Mouse (Mus musculus): ENCODE results near the gene Slc13a3. TPM values are rescaled to one million over a fixed set of nuclear protein-coding genes. Genes with fewer than 3 reads are reported as not detected.
A peak's percentile ranks its signal among the peaks of the same experiment; 100 is the strongest.

The Slc13a3 gene
- total and polyA plus RNA-seq, 2 experiments from 2014 or later: 17.8 to 29.3 TPM

- ATAC-seq (no peak), DNase-seq (ENCODE audit: low spot score) (no peak)
- H3K36me3 ChIP-seq (ENCODE audit: insufficient read depth, low read length): peaks cover 6% of the 10 kb centered on the region
- H3K27ac ChIP-seq: no peak overlapping the region
- no peak overlapping the region for H3K4me2 ChIP-seq (ENCODE audit: low read depth, low read length)
- H3K4me3 ChIP-seq (ENCODE audit: low read length): no peak overlapping the region
- H3K4me1 ChIP-seq (ENCODE audit: insufficient read depth, low read length): peaks cover 8% of the 10 kb centered on the region; the same call in 1 of the 2 replicates
- TF ChIP-seq CTCF (IDR thresholded peaks at IDR 0.05; ENCODE audit: low read depth): no peak
- no peaks in the 10 kb centered on the region for H3K27me3 ChIP-seq (ENCODE audit: insufficient read depth, low read length)
- 86% methylated on average over 6 of the region's 6 CpGs for WGBS
- no peak overlapping the region for H3K9ac ChIP-seq (replicated peaks; ENCODE audit: low read length)
- no peaks in the 10 kb centered on the region for H3K9me3 ChIP-seq (ENCODE audit: low read length)
Measured at GRCm38 (mm10) chr2:165389299-165389952, 83.6 kb downstream of the Slc13a3 start.

DNA sequence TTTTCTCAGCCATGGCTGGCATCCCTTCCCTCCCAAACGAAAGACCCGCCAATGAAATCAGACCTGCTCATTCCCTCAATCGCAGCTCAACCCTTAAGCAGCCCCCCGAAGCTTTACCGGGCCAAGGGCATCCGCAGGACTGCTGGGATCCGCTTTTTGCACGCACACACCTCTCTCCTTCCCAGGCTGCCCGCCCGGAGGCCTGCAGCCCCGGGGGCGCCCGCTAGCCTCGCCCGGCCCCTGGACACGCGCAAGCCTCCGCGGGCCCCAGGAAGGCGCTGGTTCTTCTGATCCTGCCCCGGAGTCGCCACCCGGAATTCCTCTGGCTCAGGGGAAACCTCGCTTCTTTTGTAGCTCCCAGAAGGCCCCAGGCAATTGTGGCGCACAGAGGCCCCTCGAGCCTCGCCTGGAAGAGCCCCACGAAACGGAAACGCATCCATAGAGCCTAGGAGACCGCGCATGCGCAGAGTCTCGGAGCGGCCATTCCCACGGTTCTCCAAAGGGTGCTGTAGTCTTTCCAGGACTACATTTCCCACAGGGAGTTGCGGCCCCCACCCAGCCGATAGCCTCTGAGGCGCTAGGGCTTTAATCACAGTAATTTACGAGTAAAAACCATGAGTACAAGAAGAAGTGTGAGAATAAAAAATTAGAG lies 85.1 kb downstream of the Slc13a3 start, which contains the start of gene Zfp334:
Gene Zfp334 (minus strand): TSS at position 416 of the 652 bp plus-strand sequence.
- peak within 1 kb of the TSS; percentile 95 for H3K27ac ChIP-seq
- ATAC-seq: peak; percentile 91
- DNase-seq (ENCODE audit: low spot score): peak; percentile 99
- no peaks in the 10 kb centered on the region for H3K9me3 ChIP-seq (ENCODE audit: low read length)
- H3K9ac ChIP-seq (replicated peaks; ENCODE audit: low read length): peak within 1 kb of the TSS; percentile 91
- H3K4me3 ChIP-seq (ENCODE audit: low read length): peak within 1 kb of the TSS; percentile 75
- WGBS: under 1% methylated on average over 40 of the region's 40 CpGs
- H3K4me1 ChIP-seq (ENCODE audit: insufficient read depth, low read length): peaks cover 8% of the 10 kb centered on the region; the same call in 1 of the 2 replicates
- peak within 1 kb of the TSS; percentile 74 for H3K4me2 ChIP-seq (ENCODE audit: low read depth, low read length)
- peaks cover 19% of the 10 kb centered on the region for H3K36me3 ChIP-seq (ENCODE audit: insufficient read depth, low read length)
- no peaks in the 10 kb centered on the region for H3K27me3 ChIP-seq (ENCODE audit: insufficient read depth, low read length)
- no peak for TF ChIP-seq CTCF (IDR thresholded peaks at IDR 0.05; ENCODE audit: low read depth)

GRCm38 (mm10) chr2:165387370-165387769 lies 85.7 kb downstream of the Slc13a3 start:
- TF ChIP-seq CTCF (IDR thresholded peaks at IDR 0.05; ENCODE audit: low read depth): no peak
- H3K27ac ChIP-seq: peak overlapping the region; percentile 95
- H3K9ac ChIP-seq (replicated peaks; ENCODE audit: low read length): peak overlapping the region; percentile 91
- H3K9me3 ChIP-seq (ENCODE audit: low read length): no peaks in the 10 kb centered on the region
- no peaks in the 10 kb centered on the region for H3K27me3 ChIP-seq (ENCODE audit: insufficient read depth, low read length)
- ATAC-seq (no peak), DNase-seq (ENCODE audit: low spot score) (peak; percentile 51)
- 6% methylated on average over 4 of the region's 4 CpGs for WGBS
- peaks cover 8% of the 10 kb centered on the region; the same call in 1 of the 2 replicates for H3K4me1 ChIP-seq (ENCODE audit: insufficient read depth, low read length)
- peak overlapping the region; percentile 74 for H3K4me2 ChIP-seq (ENCODE audit: low read depth, low read length)
- H3K4me3 ChIP-seq (ENCODE audit: low read length): peak overlapping the region; percentile 75
- peaks cover 25% of the 10 kb centered on the region for H3K36me3 ChIP-seq (ENCODE audit: insufficient read depth, low read length)

- Histone ChIP-seq H3K27ac (no peak overlapping the region), H3K4me3 (ENCODE audit: low read length) (no peak overlapping the region), H3K27me3 (ENCODE audit: insufficient read depth, low read length) (no peaks in the 10 kb centered on the region), H3K36me3 (ENCODE audit: insufficient read depth, low read length) (peaks cover 60% of the 10 kb centered on the region), H3K9ac (replicated peaks; ENCODE audit: low read length) (no peak overlapping the region), H3K9me3 (ENCODE audit: low read length) (0 out of 2 replicates have a peak, but pooled peaks cover 6% of the 10 kb centered on the region), H3K4me2 (ENCODE audit: low read depth, low read length) (no peak overlapping the region), H3K4me1 (ENCODE audit: insufficient read depth, low read length) (no peaks in the 10 kb centered on the region)
- DNase-seq (ENCODE audit: low spot score): no peak
- 96% methylated on average over 25 of the region's 25 CpGs for WGBS
- TF ChIP-seq CTCF (IDR thresholded peaks at IDR 0.05; ENCODE audit: low read depth): no peak
- ATAC-seq: no peak
Measured at GRCm38 (mm10) chr2:165380050-165380449, 93.0 kb downstream of the Slc13a3 start.

DNA sequence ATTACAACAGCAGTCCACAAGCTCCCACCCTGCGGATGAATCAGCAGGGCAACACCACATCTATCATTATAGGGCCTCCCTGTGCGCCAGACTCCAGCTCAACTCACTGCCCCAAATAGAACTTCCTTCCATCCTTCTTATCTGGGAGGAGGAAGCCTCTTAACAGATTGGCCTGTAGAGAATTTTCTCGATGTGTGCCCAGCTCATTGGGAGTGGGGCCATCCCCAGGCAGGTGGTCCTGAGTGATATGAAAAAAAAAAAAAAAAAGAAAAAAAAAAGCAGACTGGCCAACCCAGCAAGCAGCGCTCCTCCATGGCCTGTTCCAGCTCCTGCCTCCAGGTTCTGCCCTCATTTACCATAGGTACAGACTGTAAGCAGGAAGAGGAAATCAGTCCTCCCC lies 97.0 kb downstream of the Slc13a3 start:
- no peak overlapping the region for H3K9ac ChIP-seq (replicated peaks; ENCODE audit: low read length)
- no peak for TF ChIP-seq CTCF (IDR thresholded peaks at IDR 0.05; ENCODE audit: low read depth)
- no peak overlapping the region for H3K4me3 ChIP-seq (ENCODE audit: low read length)
- H3K36me3 ChIP-seq (ENCODE audit: insufficient read depth, low read length): peaks cover 26% of the 10 kb centered on the region
- H3K27ac ChIP-seq: no peak overlapping the region
- H3K4me2 ChIP-seq (ENCODE audit: low read depth, low read length): no peak overlapping the region
- H3K9me3 ChIP-seq (ENCODE audit: low read length): 0 out of 2 replicates have a peak, but pooled peaks cover 5% of the 10 kb centered on the region
- DNase-seq (ENCODE audit: low spot score): no peak
- WGBS: 70% methylated on average over 4 of the region's 4 CpGs
- ATAC-seq: no peak
- H3K4me1 ChIP-seq (ENCODE audit: insufficient read depth, low read length): no peaks in the 10 kb centered on the region
- H3K27me3 ChIP-seq (ENCODE audit: insufficient read depth, low read length): no peaks in the 10 kb centered on the region

GRCm38 (mm10) chr2:165375478-165375877 lies 97.6 kb downstream of the Slc13a3 start:
- Histone ChIP-seq H3K9ac (replicated peaks; ENCODE audit: low read length) (no peak overlapping the region), H3K4me3 (ENCODE audit: low read length) (no peak overlapping the region), H3K36me3 (ENCODE audit: insufficient read depth, low read length) (peaks cover 21% of the 10 kb centered on the region), H3K4me2 (ENCODE audit: low read depth, low read length) (no peak overlapping the region), H3K27ac (no peak overlapping the region), H3K9me3 (ENCODE audit: low read length) (no peaks in the 10 kb centered on the region), H3K4me1 (ENCODE audit: insufficient read depth, low read length) (no peaks in the 10 kb centered on the region), H3K27me3 (ENCODE audit: insufficient read depth, low read length) (no peaks in the 10 kb centered on the region)
- WGBS: 72% methylated on average over 5 of the region's 5 CpGs
- no peak for ATAC-seq
- no peak for TF ChIP-seq CTCF (IDR thresholded peaks at IDR 0.05; ENCODE audit: low read depth)
- DNase-seq (ENCODE audit: low spot score): no peak
